Comparison of ENCODE assay signal across 16 mouse cellular contexts in genomic region chr9:102288356-102288755, GRCm38 (mm10).
A peak's percentile ranks its signal among the peaks of the same experiment; 100 is the strongest.
DNase-seq lines count a peak whose midpoint lies in the region; TF ChIP-seq lines count a peak whose summit lies in the region.
"Had no signal": no experiment of that assay in that cellular context is flagged by ENCODE, and none has a peak within 500 bp of the region (broad histone marks: within the 10 kb centered on the region; RNA-seq: fewer than 3 reads in every experiment).

No protein-coding gene starts in this region.

- no peak overlapping the region for H3K27ac ChIP-seq in gastrocnemius, adult 2 months
- H3K27ac ChIP-seq: embryonic facial prominence, embryonic 13.5 days; forebrain, embryonic 13.5 days; heart, embryonic 13.5 days; hindbrain, embryonic 15.5 days had no signal

- no peak for TF ChIP-seq CTCF in gastrocnemius, adult 2 months (IDR thresholded peaks at IDR 0.05)

- intact Hi-C loops in gastrocnemius, adult 2 months (cut with DNase I): no loop called here

- DNase-seq in cerebellum, adult 11 months: peak; percentile 75
- peak; percentile 75 to 85 for DNase-seq in cerebellum, adult 18-20 months
- peak; percentile 91 for DNase-seq in cerebellum, adult 9-11 months
- DNase-seq in cerebellum, postnatal 36 days: peak; percentile 72 to 81
- DNase-seq in adrenal gland, adult 8-10 months: no peak
- no peak for DNase-seq in heart, adult 8-10 months (ENCODE audit: low spot score)
- DNase-seq in gastrocnemius, adult 2 months: no peak
- DNase-seq: adrenal gland, postnatal 10 days; forebrain, postnatal 0 days; gastrocnemius, postnatal 25 days; heart, postnatal 36 days; kidney, adult 8-10 months had no signal

- H3K4me3 ChIP-seq in gastrocnemius, adult 2 months: no peak overlapping the region
- H3K4me3 ChIP-seq: embryonic facial prominence, embryonic 13.5 days; forebrain, embryonic 13.5 days; heart, embryonic 13.5 days; hindbrain, embryonic 15.5 days had no signal

Comparison
In these comparisons a context has a peak if more than half of its experiments do, and no peak if none do; other contexts are left out.
1. DNase-seq: peak in cerebellum, adult 11 months (single experiment), cerebellum, adult 18-20 months (2 of 2), cerebellum, adult 9-11 months (single experiment) and cerebellum, postnatal 36 days (2 of 2); none in adrenal gland, adult 8-10 months (single experiment), heart, adult 8-10 months (single experiment) and gastrocnemius, adult 2 months (single experiment).